Mouse (Mus musculus): ENCODE measurements around the gene Rps23. TPM values are rescaled to one million over a fixed set of nuclear protein-coding genes. Genes with fewer than 3 reads are reported as not detected.
"Not testable (repeated sequence)": the region's sequence is repeated elsewhere in the genome, so short reads cannot be mapped to it uniquely, and the experiment has no call there.

Gene Rps23
- polyA plus RNA-seq, 1 experiment from 2014 or later: 176 TPM

GRCm38 (mm10) chr13:90913675-90914192 is 9.0 kb upstream of the Rps23 start:
- no peaks in the 10 kb centered on the region for H3K9me3 ChIP-seq (ENCODE audit: low read length)
- TF ChIP-seq EP300 (IDR thresholded peaks at IDR 0.05; ENCODE audit: low read depth): no peak
- TF ChIP-seq CTCF (IDR thresholded peaks at IDR 0.05; ENCODE audit: low read depth): no peak
- 62% methylated on average over 7 of the region's 7 CpGs for WGBS (ENCODE audit: insufficient replicate concordance)
- DNase-seq: no peak
- ATAC-seq: no peak
- no peaks in the 10 kb centered on the region for H3K27me3 ChIP-seq (ENCODE audit: insufficient read depth, low read length)
- no peak overlapping the region for H3K4me2 ChIP-seq (ENCODE audit: low read depth, low read length)
- H3K4me1 ChIP-seq (ENCODE audit: insufficient read depth): no peaks in the 10 kb centered on the region
- H3K9ac ChIP-seq (replicated peaks): no peak overlapping the region
- H3K36me3 ChIP-seq (replicated peaks; ENCODE audit: insufficient read depth, low read length): no peaks in the 10 kb centered on the region
- H3K27ac ChIP-seq (ENCODE audit: low read depth): no peak overlapping the region
- no peak overlapping the region for H3K4me3 ChIP-seq (ENCODE audit: low read depth, low read length)

DNA sequence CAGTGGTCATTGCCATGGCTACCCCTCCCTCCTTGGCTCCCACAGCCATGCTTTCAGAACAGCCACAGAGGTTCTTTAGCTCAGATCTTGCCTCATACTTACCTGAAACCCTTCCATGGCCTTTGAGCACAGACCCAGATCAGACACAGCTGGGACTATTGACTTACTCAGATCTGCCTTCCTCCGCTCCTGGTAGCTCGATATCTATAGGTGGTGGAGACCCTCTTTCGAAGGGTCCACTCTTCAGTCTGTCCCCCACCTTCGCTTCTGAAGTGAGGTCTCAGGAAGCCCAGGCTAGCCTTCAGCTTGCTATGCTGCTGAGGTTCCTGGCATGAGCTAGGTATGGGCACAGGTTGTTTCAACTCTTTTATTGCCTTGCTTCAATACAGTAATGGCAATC is 8.0 kb upstream of the Rps23 start:
- no peaks in the 10 kb centered on the region for H3K9me3 ChIP-seq (ENCODE audit: low read length)
- 90% methylated on average over 4 of the region's 4 CpGs for WGBS (ENCODE audit: insufficient replicate concordance)
- no peak overlapping the region for H3K4me3 ChIP-seq (ENCODE audit: low read depth, low read length)
- ATAC-seq (no peak), DNase-seq (no peak)
- H3K36me3 ChIP-seq (replicated peaks; ENCODE audit: insufficient read depth, low read length): no peaks in the 10 kb centered on the region
- H3K4me1 ChIP-seq (ENCODE audit: insufficient read depth): no peaks in the 10 kb centered on the region
- no peak overlapping the region for H3K9ac ChIP-seq (replicated peaks)
- H3K4me2 ChIP-seq (ENCODE audit: low read depth, low read length): no peak overlapping the region
- no peak for TF ChIP-seq CTCF (IDR thresholded peaks at IDR 0.05; ENCODE audit: low read depth)
- no peak for TF ChIP-seq EP300 (IDR thresholded peaks at IDR 0.05; ENCODE audit: low read depth)
- H3K27me3 ChIP-seq (ENCODE audit: insufficient read depth, low read length): no peaks in the 10 kb centered on the region
- H3K27ac ChIP-seq (ENCODE audit: low read depth): no peak overlapping the region

DNA sequence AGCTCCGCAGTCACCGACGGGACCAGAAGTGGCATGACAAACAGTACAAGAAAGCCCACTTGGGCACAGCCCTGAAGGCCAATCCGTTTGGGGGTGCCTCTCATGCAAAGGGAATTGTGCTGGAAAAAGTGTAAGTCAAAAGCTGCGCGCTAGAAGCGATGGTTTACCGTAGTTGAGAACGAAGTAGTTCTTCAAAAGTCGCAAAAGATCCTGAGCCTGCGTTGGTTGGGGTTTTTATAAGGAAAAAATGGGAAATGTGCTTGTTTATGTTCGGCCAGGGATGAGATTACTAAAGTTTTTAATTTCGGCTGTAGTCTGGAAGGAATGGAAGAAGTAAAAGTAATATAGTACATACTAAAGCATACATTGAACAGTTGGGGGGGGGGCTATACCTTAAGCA is 859 bp downstream of the Rps23 start:
- peak overlapping the region; percentile 93 for H3K9ac ChIP-seq (replicated peaks)
- H3K4me2 ChIP-seq (ENCODE audit: low read depth, low read length): peak overlapping the region; percentile 81
- peaks cover 24% of the 10 kb centered on the region for H3K36me3 ChIP-seq (replicated peaks; ENCODE audit: insufficient read depth, low read length)
- peak overlapping the region; percentile 87 for H3K4me3 ChIP-seq (ENCODE audit: low read depth, low read length)
- not testable (repeated sequence) for DNase-seq; H3K9me3 ChIP-seq (ENCODE audit: low read length); ATAC-seq; H3K27me3 ChIP-seq (ENCODE audit: insufficient read depth, low read length); H3K4me1 ChIP-seq (ENCODE audit: insufficient read depth)
- under 1% methylated on average over 13 of the region's 13 CpGs for WGBS (ENCODE audit: insufficient replicate concordance)
- peak overlapping the region; percentile 77 for H3K27ac ChIP-seq (ENCODE audit: low read depth)

- H3K27me3 ChIP-seq (ENCODE audit: insufficient read depth, low read length): no peaks in the 10 kb centered on the region
- DNase-seq (no peak), ATAC-seq (no peak)
- peak overlapping the region; percentile 77; the same call in 1 of the 2 replicates for H3K27ac ChIP-seq (ENCODE audit: low read depth)
- peaks cover 3% of the 10 kb centered on the region; the same call in 1 of the 2 replicates for H3K4me1 ChIP-seq (ENCODE audit: insufficient read depth)
- peak overlapping the region; percentile 93 for H3K9ac ChIP-seq (replicated peaks)
- no peaks in the 10 kb centered on the region for H3K9me3 ChIP-seq (ENCODE audit: low read length)
- TF ChIP-seq CTCF (IDR thresholded peaks at IDR 0.05; ENCODE audit: low read depth) (no peak), EP300 (IDR thresholded peaks at IDR 0.05; ENCODE audit: low read depth) (no peak)
- peak overlapping the region; percentile 87 for H3K4me3 ChIP-seq (ENCODE audit: low read depth, low read length)
- peaks cover 24% of the 10 kb centered on the region for H3K36me3 ChIP-seq (replicated peaks; ENCODE audit: insufficient read depth, low read length)
- 29% methylated on average over 9 of the region's 9 CpGs for WGBS (ENCODE audit: insufficient replicate concordance)
- peak overlapping the region; percentile 81 for H3K4me2 ChIP-seq (ENCODE audit: low read depth, low read length)
Measured at GRCm38 (mm10) chr13:90924072-90924471, 1.3 kb downstream of the Rps23 start.

DNA sequence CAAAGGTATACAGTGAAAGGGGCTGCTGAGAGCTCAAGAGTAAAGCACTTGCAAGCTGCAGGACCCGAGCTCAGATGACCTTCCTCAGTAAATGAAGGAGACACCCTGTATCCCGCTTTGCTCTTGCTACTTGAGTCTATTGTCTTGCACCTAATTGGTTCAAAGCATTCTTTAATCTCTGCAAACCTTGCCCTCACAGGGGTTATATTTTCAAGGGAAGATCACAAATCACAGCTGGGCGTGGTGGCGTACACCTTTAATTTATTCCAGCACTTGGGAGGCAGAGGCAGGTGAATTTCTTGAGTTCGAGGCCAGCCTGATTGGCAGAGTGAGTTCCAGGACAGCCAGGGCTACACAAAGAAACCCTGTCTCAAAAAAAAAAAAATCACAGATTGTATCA is 2.4 kb downstream of the Rps23 start:
- TF ChIP-seq CTCF (IDR thresholded peaks at IDR 0.05; ENCODE audit: low read depth) (no peak), EP300 (IDR thresholded peaks at IDR 0.05; ENCODE audit: low read depth) (no peak)
- WGBS (ENCODE audit: insufficient replicate concordance): 84% methylated on average over 5 of the region's 5 CpGs
- H3K9me3 ChIP-seq (ENCODE audit: low read length): no peaks in the 10 kb centered on the region
- DNase-seq: no peak
- peaks cover 24% of the 10 kb centered on the region for H3K36me3 ChIP-seq (replicated peaks; ENCODE audit: insufficient read depth, low read length)
- H3K27ac ChIP-seq (ENCODE audit: low read depth): no peak overlapping the region
- peaks cover 3% of the 10 kb centered on the region; the same call in 1 of the 2 replicates for H3K4me1 ChIP-seq (ENCODE audit: insufficient read depth)
- no peak for ATAC-seq
- H3K4me3 ChIP-seq (ENCODE audit: low read depth, low read length): no peak overlapping the region
- no peak overlapping the region for H3K4me2 ChIP-seq (ENCODE audit: low read depth, low read length)
- H3K27me3 ChIP-seq (ENCODE audit: insufficient read depth, low read length): no peaks in the 10 kb centered on the region
- no peak overlapping the region for H3K9ac ChIP-seq (replicated peaks)

DNA sequence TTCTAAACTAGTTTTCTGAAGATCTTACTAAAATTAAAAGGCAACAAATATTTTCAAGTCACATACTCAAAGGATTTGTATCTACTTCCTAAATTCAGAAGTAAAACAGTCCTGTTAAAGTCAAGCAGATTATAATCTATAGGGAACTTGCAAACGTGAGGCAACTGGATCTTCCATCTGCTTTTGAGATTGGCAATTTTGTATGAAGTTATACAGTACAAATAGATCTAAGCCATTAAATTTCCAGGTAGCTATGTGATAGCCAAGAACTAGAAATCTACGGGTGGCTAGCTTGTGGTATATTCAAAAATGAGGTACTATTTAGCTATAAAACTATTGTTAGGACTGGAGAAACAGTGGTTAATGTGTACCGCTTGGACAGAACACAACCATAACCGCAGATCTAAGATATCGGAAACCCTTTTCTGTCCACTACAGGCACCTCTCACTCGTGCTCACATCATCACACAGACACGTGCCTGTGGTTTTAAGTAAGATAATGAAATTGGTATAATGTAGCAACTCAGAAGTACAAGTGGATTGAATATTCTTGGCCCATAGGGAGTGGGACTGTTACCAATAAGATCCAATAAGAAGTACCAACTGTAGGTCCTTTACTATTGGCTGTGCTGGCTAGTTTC is 3.5 kb downstream of the Rps23 start:
- Histone ChIP-seq H3K4me1 (ENCODE audit: insufficient read depth) (peaks cover 3% of the 10 kb centered on the region; the same call in 1 of the 2 replicates), H3K27ac (ENCODE audit: low read depth) (no peak overlapping the region), H3K9ac (replicated peaks) (no peak overlapping the region), H3K9me3 (ENCODE audit: low read length) (no peaks in the 10 kb centered on the region), H3K4me3 (ENCODE audit: low read depth, low read length) (no peak overlapping the region), H3K36me3 (replicated peaks; ENCODE audit: insufficient read depth, low read length) (peaks cover 24% of the 10 kb centered on the region), H3K27me3 (ENCODE audit: insufficient read depth, low read length) (no peaks in the 10 kb centered on the region), H3K4me2 (ENCODE audit: low read depth, low read length) (no peak overlapping the region)
- DNase-seq (no peak), ATAC-seq (no peak)
- TF ChIP-seq EP300 (IDR thresholded peaks at IDR 0.05; ENCODE audit: low read depth) (no peak), CTCF (IDR thresholded peaks at IDR 0.05; ENCODE audit: low read depth) (no peak)
- WGBS (ENCODE audit: insufficient replicate concordance): 54% methylated on average over 7 of the region's 7 CpGs

All from liver, postnatal 0 days (tissue).